Mouse (Mus musculus): Measurements from ENCODE around the gene P2rx7.

- TF ChIP-seq CTCF (IDR thresholded peaks at IDR 0.05; ENCODE audit: borderline replicate concordance, extremely low read depth, insufficient read depth, insufficient read length), result no peak
- no peak for TF ChIP-seq POLR2A (IDR thresholded peaks at IDR 0.05; ENCODE audit: borderline replicate concordance, extremely low read depth, insufficient read depth, insufficient read length, poor library complexity, severe bottlenecking)
Observed at GRCm38 (mm10) chr5:122705174-122705573, 61.5 kb downstream of the P2rx7 start.

Measured in brain, embryonic 14.5 days (tissue).